Mouse (Mus musculus): ENCODE measurements around the gene Gm11111.

Gm11111 gene

DNA sequence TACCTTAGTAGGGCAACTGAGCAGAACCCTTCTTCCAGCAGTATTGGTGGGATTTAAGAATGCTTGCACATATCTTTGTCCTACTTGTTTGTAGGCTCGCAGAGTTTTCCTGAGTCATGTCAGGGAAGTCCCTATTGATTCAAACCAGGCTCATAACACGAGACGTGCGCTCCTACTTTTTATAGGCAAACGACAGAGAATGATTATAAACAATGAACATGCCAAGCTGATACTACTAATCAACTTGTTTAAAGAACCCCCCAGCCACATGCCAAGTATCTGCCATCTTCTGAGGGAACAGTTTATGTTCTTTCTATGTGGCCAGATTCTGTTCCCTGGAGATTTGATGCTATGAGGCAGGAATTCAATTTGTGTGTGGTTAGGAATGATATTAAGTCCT is 28.3 kb downstream of the Gm11111 start:
- no peak for DNase-seq (ENCODE audit: low read depth, low spot score)

DNA sequence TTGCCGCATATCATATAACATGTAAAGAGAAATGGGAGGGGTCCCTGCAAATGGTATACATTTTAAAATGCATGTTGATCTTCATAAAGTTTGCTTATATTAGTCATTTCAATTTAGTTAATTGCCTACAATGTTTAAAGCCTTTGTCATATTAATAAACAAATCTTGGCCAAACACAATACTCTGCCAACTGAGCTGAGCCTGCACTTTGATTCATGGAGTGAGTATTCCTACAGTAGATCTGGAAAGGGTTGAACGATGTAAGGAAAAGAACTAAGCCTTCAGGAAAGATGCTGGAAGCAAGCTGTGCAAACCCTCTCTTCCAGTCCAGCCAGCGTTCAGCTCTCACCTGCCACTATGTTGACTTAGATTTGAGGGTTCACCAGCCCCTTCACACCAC is 29.6 kb downstream of the Gm11111 start:
- DNase-seq (ENCODE audit: low read depth, low spot score), result no peak

DNA sequence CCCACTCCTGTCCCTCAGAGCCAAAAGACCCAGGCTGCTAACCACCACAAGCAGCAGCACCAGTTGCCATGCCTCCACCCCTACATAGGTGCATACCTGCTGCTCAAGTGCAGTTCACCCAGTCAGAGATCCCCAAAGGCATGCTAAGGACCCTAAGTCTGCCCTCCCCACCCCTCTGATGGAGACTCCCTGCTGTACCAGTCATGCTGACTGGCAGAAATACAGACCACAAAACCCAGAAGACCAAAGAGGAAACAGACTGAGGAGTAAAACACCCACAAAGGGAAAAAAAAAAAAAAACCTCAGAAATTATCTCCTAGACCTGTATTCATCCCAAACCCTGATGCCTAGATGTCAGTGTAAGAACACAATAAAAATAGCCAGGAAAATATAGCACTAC is 33.4 kb downstream of the Gm11111 start:
- no peak for DNase-seq (ENCODE audit: low read depth, low spot score)
